Mouse (Mus musculus) midbrain, postnatal 0 days (tissue): Measurements from ENCODE around the gene Aif1. TPM values are rescaled to one million over a fixed set of nuclear protein-coding genes. Genes with fewer than 3 reads are reported as not detected.
A peak's percentile ranks its signal among the peaks of the same experiment; 100 is the strongest.

Source experiments
- ATAC-seq: fragments of 200-750 bp; cut with Nextera tagmentation; 2 replicates; pipeline ENCODE4 v1.8.0; 2017; ENCODE audit warnings: moderate number of reproducible peaks, mild to moderate bottlenecking, moderate TSS enrichment, moderate library complexity; ENCODE audit not compliant: low FRiP score
- DNase-seq: peaks from one replicate; pipeline ENCODE4 v3.0.0-alpha.2; 2015; ENCODE audit warnings: low spot score
- H3K27ac ChIP-seq: fragments of 300-500 bp; sonication (generic); 2 replicates; pipeline ENCODE4 v1.5.1; 2014; ENCODE audit warnings: low read depth, mild to moderate bottlenecking, low read length, mixed read lengths
- H3K27me3 ChIP-seq: fragments of 300-500 bp; sonication (generic); 2 replicates; pipeline ENCODE4 v1.6.1; 2014; ENCODE audit warnings: low read length, control low read depth, mixed read lengths; ENCODE audit not compliant: insufficient read depth
- H3K36me3 ChIP-seq: fragments of 300-500 bp; sonication (generic); 2 replicates; pipeline ENCODE4 v1.6.1; 2014; ENCODE audit warnings: low read length, control low read depth, mixed read lengths; ENCODE audit not compliant: insufficient read depth
- H3K4me1 ChIP-seq: fragments of 300-500 bp; sonication (generic); 2 replicates; pipeline ENCODE4 v1.6.1; 2014; ENCODE audit warnings: mild to moderate bottlenecking, control low read depth, antibody characterized with exemption, low read length, mixed read lengths; ENCODE audit not compliant: insufficient read depth
- H3K4me2 ChIP-seq: fragments of 300-500 bp; sonication (generic); 2 replicates; pipeline ENCODE4 v1.6.1; 2014; ENCODE audit warnings: low read depth, mild to moderate bottlenecking, low read length, mixed read lengths; ENCODE audit not compliant: poor library complexity, severe bottlenecking
- H3K4me3 ChIP-seq: fragments of 300-500 bp; sonication (generic); 2 replicates; pipeline ENCODE4 v1.5.1; 2014; ENCODE audit warnings: low read depth, mild to moderate bottlenecking, low read length, moderate library complexity
- H3K9ac ChIP-seq: fragments of 300-500 bp; sonication (generic); replicated peaks from 2 replicates; pipeline ENCODE4 v1.6.1; 2014; ENCODE audit warnings: mild to moderate bottlenecking, low read length, moderate library complexity, mixed read lengths; ENCODE audit not compliant: poor library complexity, severe bottlenecking
- H3K9me3 ChIP-seq: fragments of 300-500 bp; sonication (generic); 2 replicates; pipeline ENCODE4 v1.6.1; 2016; ENCODE audit warnings: low read length, control low read depth
- CTCF ChIP-seq: IDR thresholded peaks from 2 replicates; pipeline ENCODE4 v1.5.1; 2016; ENCODE audit warnings: antibody characterized with exemption, mild to moderate bottlenecking
- WGBS: fragments of 180-500 bp; shearing (Covaris S2); extraction: QIAGEN DNeasy Blood & Tissue Kit; methylation state at CpG from one replicate; pipeline ENCODE4 v1.1.7; 2014; 5-methylcytosine and 5-hydroxymethylcytosine counted together
- polyA plus RNA-seq: library from polyadenylated mRNA; unstranded; fragments of >200 nt; fragmentation: Nextera tagmentation; extraction: Ambion mirVana; gene quantifications from 2 replicates; pipeline ENCODE4 v1.2.1, GENCODE M21; 2015
- total RNA-seq: library from RNA; depleted of rRNA; stranded (reverse); fragments of >200 nt; gene quantifications from 2 replicates; pipeline ENCODE4 v1.2.3, GENCODE M21; 2014

Aif1 gene
- total and polyA plus RNA-seq, 2 experiments from 2014 or later: 4.1 to 9.5 TPM

- DNase-seq: no peak
- no peak for ATAC-seq
- TF ChIP-seq CTCF: no peak
- no peaks in the 10 kb centered on the region for H3K4me1 ChIP-seq
- peak within 1 kb of the TSS; percentile 59 for H3K4me2 ChIP-seq
- H3K36me3 ChIP-seq: no peaks in the 10 kb centered on the region
- no peak within 1 kb of the TSS for H3K27ac ChIP-seq
- H3K27me3 ChIP-seq: peaks cover 14% of the 10 kb centered on the region
- 80% methylated on average over 28 of the region's 28 CpGs for WGBS
- no peak within 1 kb of the TSS for H3K9ac ChIP-seq
- H3K4me3 ChIP-seq: peak within 1 kb of the TSS; percentile 40; the same call in 1 of the 2 replicates
- H3K9me3 ChIP-seq: no peaks in the 10 kb centered on the region
Measured at GRCm38 (mm10) chr17:35193881-35194843, 18.3 kb upstream of the Aif1 start, which contains the start of gene Ltb. Gene Ltb, plus strand, starts transcription at chr17:35194439.

- no peaks in the 10 kb centered on the region for H3K9me3 ChIP-seq
- TF ChIP-seq CTCF: no peak
- no peak overlapping the region for H3K27ac ChIP-seq
- no peak overlapping the region for H3K4me3 ChIP-seq
- ATAC-seq (no peak), DNase-seq (no peak)
- peaks cover 14% of the 10 kb centered on the region for H3K27me3 ChIP-seq
- H3K4me1 ChIP-seq: no peaks in the 10 kb centered on the region
- no peaks in the 10 kb centered on the region for H3K36me3 ChIP-seq
- no peak overlapping the region for H3K4me2 ChIP-seq
- 82% methylated on average over 5 of the region's 5 CpGs for WGBS
- H3K9ac ChIP-seq: no peak overlapping the region
Measured at GRCm38 (mm10) chr17:35192924-35193323, 17.1 kb upstream of the Aif1 start.

- H3K9ac ChIP-seq: no peak overlapping the region
- no peak for TF ChIP-seq CTCF
- 62% methylated on average over 2 of the region's 2 CpGs for WGBS
- H3K36me3 ChIP-seq: no peaks in the 10 kb centered on the region
- no peak for ATAC-seq
- H3K27me3 ChIP-seq: peaks cover 14% of the 10 kb centered on the region
- H3K27ac ChIP-seq: no peak overlapping the region
- no peaks in the 10 kb centered on the region for H3K9me3 ChIP-seq
- no peak for DNase-seq
- H3K4me1 ChIP-seq: no peaks in the 10 kb centered on the region
- H3K4me2 ChIP-seq: no peak overlapping the region
- no peak overlapping the region for H3K4me3 ChIP-seq
Measured at GRCm38 (mm10) chr17:35191723-35192122, 15.9 kb upstream of the Aif1 start.

DNA sequence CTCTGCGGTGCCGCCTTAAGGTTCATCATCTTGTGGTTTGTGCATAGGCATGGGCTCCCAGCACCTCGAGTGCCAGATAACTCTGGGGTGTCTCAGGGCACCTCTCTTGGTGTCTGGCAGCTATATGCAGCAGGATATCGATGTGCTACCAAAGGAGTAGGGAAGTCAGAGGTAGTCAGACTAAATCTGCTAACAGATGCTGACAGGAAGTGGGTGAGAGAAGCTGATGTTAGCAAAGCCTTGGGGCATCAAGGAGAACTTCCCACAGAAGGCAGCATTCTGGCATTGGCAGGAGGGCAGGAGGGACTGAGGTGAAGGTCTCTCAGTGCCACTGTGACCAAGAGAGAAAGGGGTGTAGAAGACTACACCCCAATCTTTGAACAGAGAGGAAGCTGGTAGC is 14.2 kb upstream of the Aif1 start:
- ATAC-seq: no peak
- Histone ChIP-seq H3K4me1 (no peaks in the 10 kb centered on the region), H3K27ac (no peak overlapping the region), H3K4me2 (no peak overlapping the region), H3K27me3 (peaks cover 12% of the 10 kb centered on the region), H3K9me3 (no peaks in the 10 kb centered on the region), H3K9ac (no peak overlapping the region), H3K36me3 (no peaks in the 10 kb centered on the region), H3K4me3 (no peak overlapping the region)
- whole genome bisulfite sequencing: 69% methylated on average over 4 of the region's 4 CpGs
- no peak for DNase-seq
- TF ChIP-seq CTCF: no peak

- Histone ChIP-seq H3K4me1 (no peaks in the 10 kb centered on the region), H3K36me3 (no peaks in the 10 kb centered on the region), H3K4me2 (no peak overlapping the region), H3K27ac (no peak overlapping the region), H3K27me3 (peaks cover 3% of the 10 kb centered on the region; the same call in 1 of the 2 replicates), H3K4me3 (no peak overlapping the region), H3K9ac (no peak overlapping the region), H3K9me3 (no peaks in the 10 kb centered on the region)
- TF ChIP-seq CTCF: no peak
- ATAC-seq (no peak), DNase-seq (no peak)
- WGBS: 76% methylated on average over 1 of the region's 1 CpGs
Measured at GRCm38 (mm10) chr17:35189186-35189585, 13.3 kb upstream of the Aif1 start.

DNA sequence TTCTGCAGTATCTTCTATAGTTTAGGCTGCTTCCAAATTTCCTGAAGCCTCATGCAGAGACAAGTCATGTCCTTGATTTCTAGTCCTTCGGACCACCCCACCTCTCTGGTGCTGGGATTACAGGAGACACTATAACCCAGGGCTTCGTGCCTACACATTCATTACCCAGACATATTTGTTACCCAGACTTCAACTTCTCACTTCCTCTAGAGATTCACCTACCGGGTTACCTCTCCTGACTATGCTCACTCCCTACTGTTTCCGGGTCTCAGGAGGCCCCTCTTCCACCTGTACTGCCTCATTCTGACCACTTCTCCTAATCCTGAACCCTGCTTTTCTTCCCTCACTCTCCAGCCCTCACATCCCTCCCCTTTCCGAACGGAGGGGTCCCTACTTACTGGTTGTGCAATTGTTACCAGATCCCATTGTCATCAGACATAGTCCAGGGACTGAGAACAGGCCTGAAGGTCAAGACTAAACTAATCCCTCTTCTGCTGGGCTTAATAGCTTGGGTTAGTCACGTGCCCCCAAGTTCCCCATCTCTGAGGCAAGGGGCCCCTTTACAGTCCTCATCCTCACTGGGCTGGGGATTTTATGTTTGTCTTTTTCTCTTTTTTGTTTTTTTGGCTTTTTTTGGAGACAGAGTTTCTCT is 12.2 kb upstream of the Aif1 start, which contains the start of gene Lst1:
Gene Lst1, minus strand, starts transcription at position 481 of the 652 bp plus-strand sequence.
- no peaks in the 10 kb centered on the region for H3K4me1 ChIP-seq
- H3K27me3 ChIP-seq: no peaks in the 10 kb centered on the region
- WGBS: 67% methylated on average over 7 of the region's 7 CpGs
- TF ChIP-seq CTCF: no peak
- ATAC-seq: no peak
- no peak within 1 kb of the TSS for H3K4me3 ChIP-seq
- DNase-seq: no peak
- H3K27ac ChIP-seq: no peak within 1 kb of the TSS
- no peaks in the 10 kb centered on the region for H3K9me3 ChIP-seq
- H3K9ac ChIP-seq: no peak within 1 kb of the TSS
- H3K4me2 ChIP-seq: no peak within 1 kb of the TSS
- H3K36me3 ChIP-seq: no peaks in the 10 kb centered on the region
